Mouse (Mus musculus) small intestine, adult 2 months (tissue): ENCODE results near the gene Kbtbd2. TPM values are rescaled to one million over a fixed set of nuclear protein-coding genes. Genes with fewer than 3 reads are reported as not detected.
A peak's percentile ranks its signal among the peaks of the same experiment; 100 is the strongest.

Experiments
- H3K27ac ChIP-seq: fragments of 200-500 bp; 2 replicates; pipeline ENCODE4 v1.5.1; 2012; ENCODE audit warnings: low read depth, low read length, control low read depth, inconsistent platforms; ENCODE audit not compliant: insufficient read depth
- H3K27me3 ChIP-seq: fragments of 200-500 bp; 2 replicates; pipeline ENCODE4 v1.6.1; 2012; ENCODE audit warnings: mild to moderate bottlenecking, moderate library complexity, low read length, inconsistent platforms; ENCODE audit not compliant: control insufficient read depth, insufficient read depth
- H3K36me3 ChIP-seq: fragments of 200-500 bp; 2 replicates; pipeline ENCODE4 v1.6.1; 2012; ENCODE audit warnings: mild to moderate bottlenecking, low read length, control low read depth, inconsistent platforms; ENCODE audit not compliant: control insufficient read depth, insufficient read depth
- H3K4me1 ChIP-seq: fragments of 200-500 bp; 2 replicates; pipeline ENCODE4 v1.6.1; 2012; ENCODE audit warnings: low read length, inconsistent platforms, mixed read lengths; ENCODE audit not compliant: control insufficient read depth, insufficient read depth, insufficient read length
- H3K4me3 ChIP-seq: fragments of 200-500 bp; 2 replicates; pipeline ENCODE4 v1.5.1; 2012; ENCODE audit warnings: low read depth, mild to moderate bottlenecking, control low read depth, inconsistent platforms, low read length, moderate library complexity
- CTCF ChIP-seq: fragments of 200-500 bp; IDR thresholded peaks from 2 replicates; pipeline ENCODE4 v1.5.1; 2012; ENCODE audit warnings: low read depth, mild to moderate bottlenecking, control low read depth, inconsistent platforms, low read length, moderate library complexity, mixed read lengths; ENCODE audit not compliant: insufficient replicate concordance, insufficient read length; ENCODE audit errors: extremely low read depth
- POLR2A ChIP-seq: fragments of 200-500 bp; IDR thresholded peaks from 2 replicates; pipeline ENCODE4 v1.6.1; 2012; ENCODE audit warnings: low read depth, mild to moderate bottlenecking, control low read depth, inconsistent platforms, low read length, moderate library complexity
- WGBS: fragments of 180-500 bp; shearing (Covaris S2); methylation state at CpG from one replicate; pipeline ENCODE4 v1.1.7; 2018; 5-methylcytosine and 5-hydroxymethylcytosine counted together
- polyA plus RNA-seq: library from polyadenylated mRNA; depleted of rRNA; stranded (reverse); fragments of >200 nt; gene quantifications from 2 replicates; pipeline ENCODE4 v1.2.3, GENCODE M21; 2012

Kbtbd2 gene
- polyA plus RNA-seq, 1 experiment: 3.7 TPM

DNA sequence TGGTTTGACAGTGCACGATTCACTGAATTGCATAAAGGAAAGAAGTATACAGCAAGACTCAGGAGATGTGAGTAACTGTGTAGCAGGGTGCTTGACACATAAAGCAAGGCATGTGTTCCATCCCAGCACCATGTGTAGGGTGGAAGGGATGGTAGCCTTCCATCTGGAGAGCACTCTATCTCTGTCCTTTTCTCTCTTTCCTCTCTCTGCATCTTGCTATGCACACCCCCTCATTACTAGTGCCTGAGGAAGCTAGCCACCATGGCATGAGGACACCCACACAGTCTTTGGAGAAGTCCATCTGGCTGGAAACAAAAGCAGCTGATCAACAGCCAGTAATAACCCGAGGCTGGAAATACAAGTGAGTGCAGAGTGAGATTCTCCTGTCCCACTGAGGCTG is 8.6 kb upstream of the Kbtbd2 start:
- 52% methylated on average over 2 of the region's 2 CpGs for WGBS
- H3K4me1 ChIP-seq: no peaks in the 10 kb centered on the region
- H3K4me3 ChIP-seq: no peak overlapping the region
- no peaks in the 10 kb centered on the region for H3K36me3 ChIP-seq
- H3K27ac ChIP-seq: no peak overlapping the region
- no peaks in the 10 kb centered on the region for H3K27me3 ChIP-seq
- TF ChIP-seq CTCF (no peak), POLR2A (no peak)

DNA sequence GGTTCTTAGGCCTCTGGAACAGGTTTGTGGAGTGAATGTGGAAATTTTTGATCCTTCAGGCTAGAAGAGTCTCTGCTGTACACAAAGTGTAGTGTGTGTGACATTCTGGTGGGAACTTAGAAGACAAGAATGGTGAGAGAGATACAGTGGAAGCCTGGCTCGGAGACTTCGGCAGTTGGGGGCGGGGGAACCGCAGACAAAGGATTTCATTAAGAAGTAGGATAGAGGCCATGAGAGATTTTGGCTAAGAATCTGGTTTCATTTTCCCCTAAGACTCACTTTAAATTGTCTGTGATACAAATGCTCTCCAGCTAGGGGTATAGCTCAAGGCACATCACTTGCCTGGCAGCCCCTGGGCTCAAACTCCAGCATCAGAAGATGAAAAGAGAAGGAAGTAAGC is 7.4 kb upstream of the Kbtbd2 start:
- H3K27me3 ChIP-seq: no peaks in the 10 kb centered on the region
- H3K27ac ChIP-seq: no peak overlapping the region
- no peak for TF ChIP-seq POLR2A
- no peak for TF ChIP-seq CTCF
- no peaks in the 10 kb centered on the region for H3K4me1 ChIP-seq
- WGBS: 83% methylated on average over 4 of the region's 4 CpGs
- H3K36me3 ChIP-seq: no peaks in the 10 kb centered on the region
- H3K4me3 ChIP-seq: no peak overlapping the region

DNA sequence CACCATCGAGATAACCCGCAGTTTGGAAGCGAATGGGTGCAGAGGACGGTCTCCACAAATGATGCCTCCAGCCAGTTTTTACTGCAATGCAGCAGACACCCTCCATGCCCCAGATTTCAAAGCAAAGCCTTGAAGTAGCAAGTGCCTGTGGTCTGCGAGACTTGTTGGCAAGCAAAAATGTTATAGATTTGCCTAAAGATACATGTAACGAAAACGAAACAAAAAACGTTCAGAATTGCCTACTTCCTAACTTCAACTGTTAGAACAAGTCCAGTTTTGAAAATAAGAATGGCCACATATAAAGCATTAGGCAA is 496 bp upstream of the Kbtbd2 start:
- H3K4me3 ChIP-seq: peak overlapping the region; percentile 90
- H3K27ac ChIP-seq: peak overlapping the region; percentile 97
- H3K4me1 ChIP-seq: peaks cover 7% of the 10 kb centered on the region; the same call in 1 of the 2 replicates
- 2% methylated on average over 8 of the region's 8 CpGs for WGBS
- H3K27me3 ChIP-seq: no peaks in the 10 kb centered on the region
- TF ChIP-seq POLR2A (no peak), CTCF (no peak)
- H3K36me3 ChIP-seq: no peaks in the 10 kb centered on the region

DNA sequence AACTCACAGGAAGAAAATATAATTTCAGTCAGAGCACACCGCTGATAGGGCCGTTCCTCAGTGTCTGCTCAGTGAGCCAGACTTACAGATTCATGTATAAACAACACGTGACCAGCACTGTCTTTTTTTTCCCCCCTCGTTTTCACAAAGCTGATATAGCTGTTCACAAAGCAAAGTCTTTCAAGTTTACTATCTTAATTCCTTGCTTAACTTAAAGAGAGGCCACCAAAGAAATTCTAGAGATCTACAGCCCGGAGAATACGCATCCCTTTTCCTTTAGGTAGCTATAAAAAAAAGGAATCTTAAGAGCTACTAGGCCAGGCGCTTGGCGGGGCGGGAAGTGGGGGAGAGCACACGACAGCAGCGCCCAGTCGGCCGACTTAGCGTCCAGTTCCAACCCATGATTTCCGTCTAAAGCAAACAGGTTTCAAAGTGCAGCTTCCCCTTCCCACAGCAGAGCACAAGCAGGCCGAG is 908 bp downstream of the Kbtbd2 start:
- peaks cover 7% of the 10 kb centered on the region; the same call in 1 of the 2 replicates for H3K4me1 ChIP-seq
- TF ChIP-seq POLR2A (no peak), CTCF (no peak)
- under 1% methylated on average over 16 of the region's 16 CpGs for WGBS
- no peaks in the 10 kb centered on the region for H3K27me3 ChIP-seq
- H3K27ac ChIP-seq: peak overlapping the region; percentile 71
- H3K4me3 ChIP-seq: peak overlapping the region; percentile 90
- H3K36me3 ChIP-seq: no peaks in the 10 kb centered on the region

DNA sequence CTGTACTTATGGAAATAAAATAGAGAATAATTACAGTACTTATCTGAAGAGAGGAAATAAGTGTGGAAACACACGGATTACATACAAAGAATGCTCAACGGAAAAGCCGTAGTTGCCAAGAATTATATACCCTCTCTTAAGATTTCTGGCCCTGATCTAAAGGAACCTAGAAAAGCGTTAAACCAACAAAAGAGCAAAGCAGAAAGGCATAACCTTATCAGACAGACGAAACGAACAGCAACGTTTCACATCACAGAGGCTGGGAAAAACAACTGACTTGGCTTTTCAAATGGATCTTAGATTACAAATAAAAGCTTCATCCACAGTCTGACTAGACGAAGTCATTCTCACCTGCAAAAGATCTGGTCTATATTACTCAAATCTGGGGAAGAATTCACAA is 1.4 kb downstream of the Kbtbd2 start:
- H3K4me3 ChIP-seq: no peak overlapping the region
- TF ChIP-seq POLR2A (no peak), CTCF (no peak)
- no peaks in the 10 kb centered on the region for H3K27me3 ChIP-seq
- no peak overlapping the region for H3K27ac ChIP-seq
- H3K36me3 ChIP-seq: no peaks in the 10 kb centered on the region
- WGBS: 1% methylated on average over 8 of the region's 8 CpGs
- H3K4me1 ChIP-seq: peaks cover 7% of the 10 kb centered on the region; the same call in 1 of the 2 replicates

DNA sequence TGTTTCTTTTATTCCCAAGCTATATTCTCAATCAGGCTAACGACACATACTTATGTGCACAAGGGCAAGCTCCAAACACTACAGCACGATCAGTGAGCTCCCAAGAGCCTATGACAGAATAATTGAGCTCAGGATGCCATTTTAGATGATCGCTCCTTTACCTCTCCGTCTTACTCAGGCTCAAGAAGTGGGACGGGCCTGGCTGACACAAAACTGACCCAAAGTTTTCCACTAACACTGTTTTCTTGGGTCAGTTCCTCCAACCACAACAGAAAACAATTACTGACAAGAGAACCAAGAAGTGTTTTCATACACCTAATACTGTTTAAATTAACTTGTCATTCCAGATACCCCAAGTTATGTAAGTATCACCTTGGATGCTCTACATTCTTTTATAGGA is 2.8 kb downstream of the Kbtbd2 start:
- no peak overlapping the region for H3K4me3 ChIP-seq
- TF ChIP-seq CTCF: no peak
- no peak for TF ChIP-seq POLR2A
- peaks cover 7% of the 10 kb centered on the region; the same call in 1 of the 2 replicates for H3K4me1 ChIP-seq
- 73% methylated on average over 5 of the region's 5 CpGs for WGBS
- H3K27ac ChIP-seq: no peak overlapping the region
- H3K36me3 ChIP-seq: no peaks in the 10 kb centered on the region
- H3K27me3 ChIP-seq: no peaks in the 10 kb centered on the region

DNA sequence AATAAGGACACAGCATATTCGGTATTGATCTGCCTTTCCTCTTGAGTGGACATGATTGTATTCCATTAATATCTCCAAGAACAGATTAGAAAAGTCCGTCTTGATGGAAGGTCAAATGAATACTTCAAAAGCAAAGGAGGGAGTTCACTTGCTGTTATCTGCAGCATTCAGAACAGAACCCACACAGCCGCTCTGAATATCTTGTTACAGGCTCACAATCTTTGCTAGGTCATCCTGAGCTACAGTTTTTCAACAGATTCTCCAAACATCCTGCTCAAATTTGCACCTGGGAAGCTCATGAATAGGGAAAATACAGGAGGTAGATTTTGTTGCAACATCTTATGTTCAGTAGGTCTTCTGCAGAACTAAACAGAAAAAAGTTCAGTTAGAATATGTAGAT is 8.3 kb downstream of the Kbtbd2 start:
- Histone ChIP-seq H3K4me1 (peaks cover 18% of the 10 kb centered on the region; the same call in 1 of the 2 replicates), H3K4me3 (no peak overlapping the region), H3K27me3 (no peaks in the 10 kb centered on the region), H3K36me3 (peaks cover 4% of the 10 kb centered on the region; the same call in 1 of the 2 replicates), H3K27ac (0 out of 2 replicates have a peak overlapping the region, but pooled peaks have one; percentile 16)
- TF ChIP-seq CTCF: no peak
- no peak for TF ChIP-seq POLR2A
- WGBS: 28% methylated on average over 3 of the region's 3 CpGs
